Mouse (Mus musculus) lung, adult 10 weeks (tissue): Measurements from ENCODE around the gene Smtnl1. TPM values are rescaled to one million over a fixed set of nuclear protein-coding genes. Genes with fewer than 3 reads are reported as not detected.

Experiments
- polyA plus RNA-seq: library from polyadenylated mRNA; stranded (reverse); fragments of 350-450 nt; fragmentation: Illumina TruSeq; extraction: RNeasy Lipid Tissue Mini Kit (QIAGEN cat#74804); gene quantifications from one replicate; pipeline ENCODE4 v1.2.3, GENCODE M21; 2014; ENCODE audit warnings: low read depth, low replicate concordance; ENCODE audit not compliant: insufficient read depth

Gene Smtnl1
- 0.18 TPM for polyA plus RNA-seq

GRCm38 (mm10) chr2:84822552-84822951 is at the start of gene Smtnl1:
Gene Smtnl1 (minus strand): TSS chr2:84822652.

GRCm38 (mm10) chr2:84838593-84838949 is 16.1 kb upstream of the Smtnl1 start, which contains the start of gene Slc43a1:
Gene Slc43a1 (plus strand): TSS chr2:84838850.

GRCm38 (mm10) chr2:84826488-84827282 is 4.2 kb upstream of the Smtnl1 start, which contains the start of gene Timm10:
Gene Timm10 (plus strand): TSS chr2:84826997.

GRCm38 (mm10) chr2:84798493-84798921 is 23.9 kb downstream of the Smtnl1 start, which contains the start of gene Ube2l6:
Gene Ube2l6 (plus strand): TSS chr2:84798828.

GRCm38 (mm10) chr2:84775241-84775640 is 47.2 kb downstream of the Smtnl1 start, which contains the start of gene Serping1:
Gene Serping1 (minus strand): TSS chr2:84775444.

Other genes starting within 250 kb of the Smtnl1 start
- 56.3 TPM for gene Ctnnd1, start 171.9 kb downstream of the Smtnl1 start, polyA plus RNA-seq
- gene Btbd18, start 163.6 kb downstream of the Smtnl1 start, polyA plus RNA-seq: not detected
- 47.1 TPM for gene Selenoh, start 151.9 kb downstream of the Smtnl1 start, polyA plus RNA-seq
- gene Gm28635, start 144.6 kb downstream of the Smtnl1 start, polyA plus RNA-seq: not detected
- gene Med19, start 144.2 kb downstream of the Smtnl1 start, polyA plus RNA-seq: 19.2 TPM
- gene Tmx2, start 143.5 kb downstream of the Smtnl1 start, polyA plus RNA-seq: 41.6 TPM
- gene Zdhhc5, start 107.5 kb downstream of the Smtnl1 start, polyA plus RNA-seq: 13.1 TPM
- gene Clp1, start 95.3 kb downstream of the Smtnl1 start, polyA plus RNA-seq: 14.5 TPM
- gene Ypel4, start 88.6 kb downstream of the Smtnl1 start, polyA plus RNA-seq: 1.1 TPM
- gene Gm19426, start 79.0 kb downstream of the Smtnl1 start, polyA plus RNA-seq: 7.0 TPM
- 324 TPM for gene Serping1, start 47.2 kb downstream of the Smtnl1 start, polyA plus RNA-seq
- gene Ube2l6, start 23.8 kb downstream of the Smtnl1 start, polyA plus RNA-seq: 63.0 TPM
- gene Timm10, start 4.3 kb upstream of the Smtnl1 start, polyA plus RNA-seq: 25.9 TPM
- 4.2 TPM for gene Slc43a1, start 16.2 kb upstream of the Smtnl1 start, polyA plus RNA-seq
- 1.1 TPM for gene Rtn4rl2, start 64.1 kb upstream of the Smtnl1 start, polyA plus RNA-seq
- 127 TPM for gene Slc43a3, start 113.9 kb upstream of the Smtnl1 start, polyA plus RNA-seq
- 0.52 TPM for gene Prg2, start 157.8 kb upstream of the Smtnl1 start, polyA plus RNA-seq
- gene Prg3, start 165.6 kb upstream of the Smtnl1 start, polyA plus RNA-seq: not detected
- 56.9 TPM for gene Ssrp1, start 214.6 kb upstream of the Smtnl1 start, polyA plus RNA-seq
- gene P2rx3, start 214.8 kb upstream of the Smtnl1 start, polyA plus RNA-seq: not detected
- 28.1 TPM for gene Tnks1bp1, start 225.4 kb upstream of the Smtnl1 start, polyA plus RNA-seq